In genomic region chr7:98201493-98202028, GRCm38 (mm10) we compare ENCODE assay signal across 28 mouse cellular contexts. TPM values are rescaled to one million over a fixed set of nuclear protein-coding genes. Genes with fewer than 3 reads are reported as not detected.
"Had no signal": no experiment of that assay in that cellular context is flagged by ENCODE, and none has a peak within 500 bp of the region (broad histone marks: within the 10 kb centered on the region; RNA-seq: fewer than 3 reads in every experiment).

No protein-coding gene starts in this region.

- DNase-seq: gastrocnemius, adult 2 months; gastrocnemius, postnatal 10 days; gastrocnemius, postnatal 25 days; heart, adult 2 months; heart, postnatal 10 days; heart, postnatal 36 days; kidney, adult 11 months; kidney, adult 2 months; kidney, adult 9 months; kidney, postnatal 14 days; kidney, postnatal 36 days; liver; liver, embryonic 13.5 days had no signal

- ATAC-seq: forebrain, embryonic 16.5 days; hindbrain, postnatal 0 days had no signal

- H3K27ac ChIP-seq: gastrocnemius, adult 2 months; heart, adult 2 months; hindbrain, embryonic 10.5 days; hindbrain, embryonic 13.5 days; hindbrain, embryonic 15.5 days; hindbrain, postnatal 0 days; kidney, embryonic 15.5 days; kidney, postnatal 0 days; layer of hippocampus, adult 2 months; left cerebral cortex, adult 2 months; limb, embryonic 10.5 days; limb, embryonic 12.5 days; liver, embryonic 13.5 days had no signal

- H3K9me3 ChIP-seq: heart, embryonic 12.5 days; hindbrain, embryonic 10.5 days; hindbrain, embryonic 13.5 days; hindbrain, embryonic 15.5 days; kidney, embryonic 15.5 days; limb, embryonic 10.5 days; limb, embryonic 12.5 days; liver, embryonic 13.5 days had no signal

- H3K9ac ChIP-seq: heart, embryonic 12.5 days; hindbrain, embryonic 13.5 days; hindbrain, embryonic 15.5 days; kidney, embryonic 15.5 days; limb, embryonic 12.5 days; liver, embryonic 13.5 days had no signal

- H3K4me2 ChIP-seq: heart, embryonic 12.5 days; hindbrain, embryonic 13.5 days; hindbrain, embryonic 15.5 days; kidney, embryonic 15.5 days; limb, embryonic 12.5 days; liver, embryonic 11.5 days; liver, embryonic 13.5 days had no signal

- H3K36me3 ChIP-seq: heart, embryonic 12.5 days; hindbrain, embryonic 10.5 days; hindbrain, embryonic 13.5 days; hindbrain, embryonic 15.5 days; kidney, embryonic 15.5 days; limb, embryonic 10.5 days; limb, embryonic 12.5 days; liver, embryonic 13.5 days had no signal

- H3K4me3 ChIP-seq: gastrocnemius, adult 2 months; heart, adult 2 months; heart, embryonic 12.5 days; hindbrain, embryonic 10.5 days; hindbrain, embryonic 13.5 days; hindbrain, embryonic 15.5 days; kidney, embryonic 15.5 days; layer of hippocampus, adult 2 months; left cerebral cortex, adult 2 months; limb, embryonic 10.5 days; limb, embryonic 12.5 days; liver, embryonic 13.5 days had no signal

- H3K4me1 ChIP-seq: heart, embryonic 12.5 days; hindbrain, embryonic 10.5 days; hindbrain, embryonic 13.5 days; hindbrain, embryonic 15.5 days; kidney, embryonic 15.5 days; limb, embryonic 10.5 days; limb, embryonic 12.5 days; liver, embryonic 13.5 days had no signal

RNA-seq across cellular contexts. Expression of gene B3gnt6, which starts 2.3 kb away (rescaled TPM):
- total RNA-seq: gastrocnemius, adult 2 months; gastrocnemius, postnatal 10 days; gastrocnemius, postnatal 25 days; gastrocnemius, postnatal 4 days; heart, adult 2 months; heart, postnatal 10 days; heart, postnatal 36 days; layer of hippocampus, postnatal 25 days had no signal
- polyA plus RNA-seq: heart, embryonic 12.5 days; kidney, adult 2 months; limb, embryonic 10.5 days; limb, embryonic 12.5 days; liver, embryonic 11.5 days; liver, embryonic 13.5 days had no signal
